Mouse (Mus musculus) liver, postnatal 0 days (tissue): ENCODE results near the gene Nectin2.

Source experiments
- CTCF ChIP-seq: sonication (generic); IDR thresholded peaks from 2 replicates; pipeline ENCODE4 v1.5.1; 2016; ENCODE audit warnings: antibody characterized with exemption, low read depth
- EP300 ChIP-seq: IDR thresholded peaks from 2 replicates; pipeline ENCODE4 v1.6.1; 2016; ENCODE audit warnings: antibody characterized with exemption, low read depth, mild to moderate bottlenecking

DNA sequence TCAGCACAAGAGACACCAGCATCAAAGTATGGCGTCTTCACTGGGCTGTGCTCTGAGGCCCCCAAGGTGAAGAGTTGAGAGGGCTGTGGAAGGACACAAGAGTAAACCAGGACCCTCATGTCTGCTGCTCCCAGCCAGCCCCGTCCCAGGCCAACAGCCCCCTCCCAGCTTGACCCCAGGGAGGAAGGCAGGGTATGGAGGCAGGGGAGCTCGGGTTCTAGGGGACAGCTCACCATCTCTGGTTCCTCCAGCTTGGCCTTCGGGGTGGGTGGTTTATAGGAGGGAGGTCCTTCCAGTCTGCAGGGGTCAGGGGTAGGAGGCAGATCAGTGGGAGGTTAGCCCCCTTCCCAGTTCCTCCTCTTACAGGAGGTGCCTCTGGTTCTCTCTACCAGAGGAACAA is 31.1 kb downstream of the Nectin2 start:
- no peak for TF ChIP-seq CTCF
- TF ChIP-seq EP300: no peak
